Mouse (Mus musculus) liver, embryonic 14.5 days (tissue): ENCODE results near the gene Abi1. TPM values are rescaled to one million over a fixed set of nuclear protein-coding genes. Genes with fewer than 3 reads are reported as not detected.

Source experiments
- ATAC-seq: fragments of 200-750 bp; cut with Nextera tagmentation; 2 replicates; pipeline ENCODE4 v1.8.0; 2017; ENCODE audit warnings: moderate number of reproducible peaks, mild to moderate bottlenecking, moderate library complexity; ENCODE audit not compliant: insufficient read depth
- DNase-seq, 3 experiments: peaks; one replicate each; pipeline ENCODE4 v3.0.0-alpha.2; 2012 to 2013; ENCODE audit warnings: low read depth in 3 of 3, low spot score in 3 of 3
- H3K27ac ChIP-seq: fragments of 300-500 bp; sonication (generic); 2 replicates; pipeline ENCODE4 v1.5.1; 2014; ENCODE audit warnings: moderate library complexity, mild to moderate bottlenecking, control low read depth, inconsistent platforms
- H3K27me3 ChIP-seq: fragments of 300-500 bp; sonication (generic); 2 replicates; pipeline ENCODE4 v1.6.1; 2014; ENCODE audit warnings: mild to moderate bottlenecking, low read length, moderate library complexity; ENCODE audit not compliant: control insufficient read depth, insufficient read depth
- H3K36me3 ChIP-seq: fragments of 300-500 bp; sonication (generic); replicated peaks from 2 replicates; pipeline ENCODE4 v1.6.1; 2014; ENCODE audit warnings: low read depth; ENCODE audit not compliant: control insufficient read depth, insufficient read depth
- H3K4me1 ChIP-seq, 2 experiments: fragments of 200-500 bp in 1 of 2; fragments of 300-500 bp in 1 of 2; sonication (generic) in 1 of 2; replicated peaks; 2 replicates each; pipeline ENCODE4 v1.6.1; 2012 to 2014; ENCODE audit warnings: antibody characterized with exemption in 1 of 2, inconsistent platforms in 1 of 2, low read length in 1 of 2; ENCODE audit not compliant: control insufficient read depth in 2 of 2, insufficient read depth in 2 of 2
- H3K4me2 ChIP-seq: fragments of 300-500 bp; sonication (generic); 2 replicates; pipeline ENCODE4 v1.6.1; 2014; ENCODE audit warnings: low read depth, mild to moderate bottlenecking, control low read depth, moderate library complexity
- H3K4me3 ChIP-seq, 2 experiments: fragments of 200-500 bp in 1 of 2; fragments of 300-500 bp in 1 of 2; sonication (generic) in 1 of 2; 2 replicates each; pipeline ENCODE4 v1.5.1; 2012 to 2014; ENCODE audit warnings: low read depth in 2 of 2, low read length in 2 of 2, mild to moderate bottlenecking in 2 of 2, control low read depth in 1 of 2, inconsistent platforms in 1 of 2, moderate library complexity in 1 of 2; ENCODE audit not compliant: insufficient read depth in 1 of 2
- H3K9ac ChIP-seq: fragments of 300-500 bp; sonication (generic); replicated peaks from 2 replicates; pipeline ENCODE4 v1.6.1; 2014; ENCODE audit warnings: mild to moderate bottlenecking, control low read depth, moderate library complexity
- H3K9me3 ChIP-seq: fragments of 300-500 bp; sonication (generic); 2 replicates; pipeline ENCODE4 v1.6.1; 2016; ENCODE audit warnings: low read length, mixed read lengths; ENCODE audit not compliant: control insufficient read depth
- CTCF ChIP-seq: IDR thresholded peaks from 2 replicates; pipeline ENCODE4 v1.5.1; 2016; ENCODE audit warnings: antibody characterized with exemption, low read depth, control low read depth
- EP300 ChIP-seq: IDR thresholded peaks from 2 replicates; pipeline ENCODE4 v1.6.1; 2016; ENCODE audit warnings: antibody characterized with exemption, low read depth
- WGBS: fragments of 180-500 bp; shearing (Covaris S2); extraction: QIAGEN DNeasy Blood & Tissue Kit; methylation state at CpG from one replicate; pipeline ENCODE4 v1.1.7; 2014; ENCODE audit not compliant: insufficient replicate concordance; 5-methylcytosine and 5-hydroxymethylcytosine counted together
- polyA plus RNA-seq, 2 experiments: library from polyadenylated mRNA; depleted of rRNA in 1 of 2; stranded (reverse) in 1 of 2; unstranded in 1 of 2; fragments of >200 nt; fragmentation: Nextera tagmentation in 1 of 2; extraction: Ambion mirVana in 1 of 2; gene quantifications; 2 replicates each; pipeline versions ENCODE4 v1.2.1 to v1.2.3; 2012 to 2014

Abi1 gene
- polyA plus RNA-seq, 2 experiments: 14.8 to 22.4 TPM

- H3K36me3 ChIP-seq: no peaks in the 10 kb centered on the region; the same call in 1 of the 2 replicates
- H3K9ac ChIP-seq: no peak overlapping the region
- no peak overlapping the region for H3K27ac ChIP-seq
- DNase-seq: no peak
- no peak for TF ChIP-seq EP300
- no peaks in the 10 kb centered on the region for H3K9me3 ChIP-seq
- peaks cover 0 to 5% of the 10 kb centered on the region in 2 experiments; a peak in 2 of 4 replicates for H3K4me1 ChIP-seq
- H3K4me3 ChIP-seq: no peak overlapping the region
- H3K27me3 ChIP-seq: no peaks in the 10 kb centered on the region
- no peak overlapping the region for H3K4me2 ChIP-seq
- WGBS: 49% methylated on average over 6 of the region's 6 CpGs
- ATAC-seq: no peak
Observed at GRCm38 (mm10) chr2:23006219-23006618, 33.8 kb downstream of the Abi1 start.

GRCm38 (mm10) chr2:23002637-23003036 lies 37.4 kb downstream of the Abi1 start:
- Histone ChIP-seq H3K4me2 (no peak overlapping the region), H3K36me3 (no peaks in the 10 kb centered on the region; the same call in 1 of the 2 replicates), H3K4me3 (no peak overlapping the region), H3K4me1 (peaks cover 10 to 19% of the 10 kb centered on the region in 2 experiments), H3K27me3 (no peaks in the 10 kb centered on the region), H3K9ac (no peak overlapping the region), H3K9me3 (no peaks in the 10 kb centered on the region), H3K27ac (no peak overlapping the region)
- ATAC-seq: no peak
- WGBS: 75% methylated on average over 3 of the region's 3 CpGs
- DNase-seq: no peak
- TF ChIP-seq CTCF (no peak), EP300 (no peak)

GRCm38 (mm10) chr2:22999620-23000019 lies 40.4 kb downstream of the Abi1 start:
- no peak for DNase-seq
- no peak overlapping the region for H3K9ac ChIP-seq
- H3K27ac ChIP-seq: no peak overlapping the region
- no peak overlapping the region for H3K4me3 ChIP-seq
- TF ChIP-seq EP300 (no peak), CTCF (no peak)
- H3K9me3 ChIP-seq: no peaks in the 10 kb centered on the region
- H3K4me2 ChIP-seq: no peak overlapping the region
- WGBS: 59% methylated on average over 1 of the region's 1 CpGs
- H3K4me1 ChIP-seq: peaks cover 10 to 17% of the 10 kb centered on the region in 2 experiments
- H3K36me3 ChIP-seq: no peaks in the 10 kb centered on the region
- no peak for ATAC-seq
- no peaks in the 10 kb centered on the region for H3K27me3 ChIP-seq

GRCm38 (mm10) chr2:22998804-22999203 lies 41.2 kb downstream of the Abi1 start:
- no peaks in the 10 kb centered on the region for H3K27me3 ChIP-seq
- H3K9ac ChIP-seq: no peak overlapping the region
- no peak overlapping the region for H3K27ac ChIP-seq
- H3K36me3 ChIP-seq: peaks cover 5% of the 10 kb centered on the region; the same call in 1 of the 2 replicates
- TF ChIP-seq EP300: no peak
- TF ChIP-seq CTCF: no peak
- H3K9me3 ChIP-seq: no peaks in the 10 kb centered on the region
- H3K4me2 ChIP-seq: no peak overlapping the region
- H3K4me3 ChIP-seq: no peak overlapping the region
- DNase-seq (peak in 1 of 3 experiments; percentile 32), ATAC-seq (peak; percentile 58; the same call in 1 of the 2 replicates)
- peaks cover 10 to 17% of the 10 kb centered on the region in 2 experiments for H3K4me1 ChIP-seq
- 11% methylated on average over 2 of the region's 2 CpGs for WGBS

- Histone ChIP-seq H3K27me3 (no peaks in the 10 kb centered on the region), H3K9ac (no peak overlapping the region), H3K9me3 (no peaks in the 10 kb centered on the region), H3K4me1 (peaks cover 10 to 17% of the 10 kb centered on the region in 2 experiments), H3K4me3 (no peak overlapping the region), H3K27ac (no peak overlapping the region), H3K4me2 (no peak overlapping the region), H3K36me3 (peaks cover 5% of the 10 kb centered on the region; the same call in 1 of the 2 replicates)
- WGBS: 70% methylated on average over 2 of the region's 2 CpGs
- DNase-seq (no peak), ATAC-seq (no peak)
- no peak for TF ChIP-seq CTCF
- no peak for TF ChIP-seq EP300
Observed at GRCm38 (mm10) chr2:22998015-22998414, 42.0 kb downstream of the Abi1 start.
